Mouse (Mus musculus) midbrain, embryonic 13.5 days (tissue): ENCODE measurements around the gene Gpr39. TPM values are rescaled to one million over a fixed set of nuclear protein-coding genes. Genes with fewer than 3 reads are reported as not detected.
A peak's percentile ranks its signal among the peaks of the same experiment; 100 is the strongest.

ENCODE experiments used
- ATAC-seq: fragments of 200-750 bp; cut with Nextera tagmentation; 2 replicates; pipeline ENCODE4 v1.8.0; 2017; ENCODE audit warnings: mild to moderate bottlenecking, moderate TSS enrichment, moderate library complexity
- H3K27ac ChIP-seq: fragments of 300-500 bp; sonication (generic); 2 replicates; pipeline ENCODE4 v1.5.1; 2015; ENCODE audit warnings: inconsistent platforms, mild to moderate bottlenecking, moderate library complexity
- H3K27me3 ChIP-seq: fragments of 300-500 bp; sonication (generic); 2 replicates; pipeline ENCODE4 v1.6.1; 2015; ENCODE audit warnings: mild to moderate bottlenecking, inconsistent platforms
- H3K36me3 ChIP-seq: fragments of 300-500 bp; sonication (generic); 2 replicates; pipeline ENCODE4 v1.6.1; 2015; ENCODE audit warnings: mild to moderate bottlenecking, inconsistent platforms
- H3K4me1 ChIP-seq: fragments of 300-500 bp; sonication (generic); replicated peaks from 2 replicates; pipeline ENCODE4 v1.6.1; 2015; ENCODE audit warnings: inconsistent platforms
- H3K4me2 ChIP-seq: fragments of 300-500 bp; sonication (generic); replicated peaks from 2 replicates; pipeline ENCODE4 v1.6.1; 2015; ENCODE audit warnings: moderate library complexity, mild to moderate bottlenecking, inconsistent platforms
- H3K4me3 ChIP-seq: fragments of 300-500 bp; sonication (generic); replicated peaks from 2 replicates; pipeline ENCODE4 v1.5.1; 2015; ENCODE audit warnings: mild to moderate bottlenecking, inconsistent platforms
- H3K9ac ChIP-seq: fragments of 300-500 bp; sonication (generic); replicated peaks from 2 replicates; pipeline ENCODE4 v1.6.1; 2015; ENCODE audit warnings: mild to moderate bottlenecking, inconsistent platforms
- H3K9me3 ChIP-seq: fragments of 300-500 bp; sonication (generic); 2 replicates; pipeline ENCODE4 v1.6.1; 2016; ENCODE audit warnings: mild to moderate bottlenecking, inconsistent platforms
- WGBS: fragments of 180-500 bp; shearing (Covaris S2); methylation state at CpG from one replicate; pipeline ENCODE4 v1.1.7; 2015; 5-methylcytosine and 5-hydroxymethylcytosine counted together
- polyA plus RNA-seq: library from polyadenylated mRNA; unstranded; fragments of >200 nt; fragmentation: Nextera tagmentation; extraction: Ambion mirVana; gene quantifications from 2 replicates; pipeline ENCODE4 v1.2.1, GENCODE M21; 2015

Gene Gpr39
- polyA plus RNA-seq, 1 experiment from 2014 or later = not detected

DNA sequence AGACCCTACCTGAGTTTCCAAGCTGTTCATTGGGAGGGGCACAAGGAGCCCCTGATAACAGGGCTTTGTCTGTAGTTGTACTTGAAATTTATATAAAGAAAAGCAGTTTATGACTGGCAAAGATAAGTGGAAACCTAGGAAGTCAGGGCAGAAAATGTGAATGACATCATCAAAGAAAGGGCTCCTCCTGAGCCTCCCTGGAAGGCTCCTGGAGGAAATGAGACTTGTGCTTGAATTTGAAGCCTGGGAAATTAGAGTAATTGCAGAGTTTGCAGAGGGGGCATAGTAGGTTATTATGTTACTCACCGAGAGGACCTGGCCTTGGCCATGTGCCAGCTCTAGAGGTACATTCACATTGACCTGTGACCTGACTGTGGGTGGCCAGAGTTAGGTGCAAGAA, 160.7 kb downstream of the Gpr39 start:
- no peak overlapping the region for H3K27ac ChIP-seq
- no peak for ATAC-seq
- no peaks in the 10 kb centered on the region for H3K9me3 ChIP-seq
- H3K4me1 ChIP-seq = no peaks in the 10 kb centered on the region; the same call in 1 of the 2 replicates
- no peak overlapping the region for H3K4me2 ChIP-seq
- 54% methylated on average over 1 of the region's 1 CpGs for WGBS
- no peak overlapping the region for H3K4me3 ChIP-seq
- H3K27me3 ChIP-seq = no peaks in the 10 kb centered on the region
- H3K9ac ChIP-seq = no peak overlapping the region
- H3K36me3 ChIP-seq = no peaks in the 10 kb centered on the region

DNA sequence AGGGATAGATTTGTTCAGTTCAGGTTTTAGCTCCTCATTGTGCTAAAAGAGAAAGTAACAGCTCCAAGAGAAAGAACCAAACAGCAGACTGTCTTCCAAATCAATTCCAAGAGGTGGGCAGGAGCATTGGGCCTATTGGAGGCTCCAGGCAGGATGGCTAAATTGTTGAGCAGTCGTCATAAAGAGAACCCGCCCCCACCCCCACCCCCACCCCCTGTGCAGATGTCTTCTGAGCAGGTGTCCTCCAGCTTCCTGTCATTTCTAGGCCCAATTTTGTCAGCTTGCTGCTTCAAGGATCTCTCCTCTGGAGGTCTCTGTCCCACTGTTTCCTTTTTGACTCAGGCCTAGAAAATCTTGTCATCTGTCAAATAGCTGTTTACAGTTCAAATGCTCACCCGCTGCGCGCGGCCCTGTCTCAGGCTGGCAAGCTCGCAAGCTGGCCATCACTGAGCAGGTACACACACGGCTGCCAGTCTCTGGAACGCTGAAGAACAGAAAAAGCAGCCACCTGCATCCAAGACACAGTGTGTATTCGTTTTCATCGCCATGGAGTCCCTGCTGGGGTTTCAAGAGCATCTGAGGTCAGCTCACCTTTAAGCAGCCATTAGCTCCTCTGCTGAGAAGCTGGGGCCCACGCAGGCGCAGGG, 163.1 kb downstream of the Gpr39 start:
- no peak for ATAC-seq
- 60% methylated on average over 13 of the region's 13 CpGs for WGBS
- Histone ChIP-seq H3K27ac (no peak overlapping the region), H3K4me2 (no peak overlapping the region), H3K4me1 (no peaks in the 10 kb centered on the region; the same call in 1 of the 2 replicates), H3K9ac (no peak overlapping the region), H3K36me3 (no peaks in the 10 kb centered on the region), H3K27me3 (no peaks in the 10 kb centered on the region), H3K9me3 (no peaks in the 10 kb centered on the region), H3K4me3 (no peak overlapping the region)

DNA sequence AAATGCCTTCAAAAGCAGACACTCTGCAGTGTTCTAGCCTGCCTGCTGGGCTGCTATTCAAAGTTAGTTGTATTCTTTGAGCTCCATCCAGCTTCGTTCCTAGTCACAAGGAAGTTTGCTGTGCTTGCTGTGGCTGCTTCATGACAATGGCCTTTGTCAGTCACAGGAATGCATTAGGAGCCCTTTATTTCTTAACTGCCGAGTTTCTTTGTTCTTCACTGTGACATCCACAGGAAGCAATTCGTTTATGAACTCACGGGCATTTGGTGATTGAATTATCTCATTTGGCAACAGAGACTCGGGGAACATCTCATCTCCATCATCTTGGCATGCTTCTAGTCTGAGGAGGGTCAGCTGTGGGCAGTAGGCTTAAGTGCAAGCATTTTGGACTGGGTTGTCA, 177.9 kb downstream of the Gpr39 start:
- H3K27me3 ChIP-seq = no peaks in the 10 kb centered on the region
- H3K4me1 ChIP-seq = peaks cover 10% of the 10 kb centered on the region
- no peak overlapping the region for H3K4me2 ChIP-seq
- WGBS = 4% methylated on average over 5 of the region's 5 CpGs
- no peak overlapping the region for H3K4me3 ChIP-seq
- H3K36me3 ChIP-seq = no peaks in the 10 kb centered on the region
- no peak overlapping the region for H3K27ac ChIP-seq
- H3K9me3 ChIP-seq = no peaks in the 10 kb centered on the region
- no peak for ATAC-seq
- no peak overlapping the region for H3K9ac ChIP-seq

DNA sequence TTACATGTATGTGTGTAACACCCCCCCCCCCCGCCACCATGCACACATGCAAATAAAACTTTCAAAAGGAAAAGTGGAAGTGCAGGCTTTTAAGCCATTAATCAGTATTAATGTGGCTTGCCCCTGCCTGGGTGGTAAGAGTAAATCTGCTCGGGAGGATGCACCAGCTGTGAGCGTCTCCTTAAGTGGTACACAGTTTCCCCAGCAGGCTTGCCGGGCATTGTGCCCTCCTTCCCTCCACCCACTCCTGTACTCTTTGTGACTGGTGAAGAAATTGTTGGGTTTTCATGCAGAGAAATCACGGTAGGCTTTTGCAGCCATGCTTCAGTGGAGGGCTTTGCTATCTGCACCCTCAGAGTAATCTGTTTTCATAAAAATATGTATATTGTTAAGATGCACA, 181.8 kb downstream of the Gpr39 start:
- WGBS = 75% methylated on average over 5 of the region's 5 CpGs
- H3K36me3 ChIP-seq = no peaks in the 10 kb centered on the region

DNA sequence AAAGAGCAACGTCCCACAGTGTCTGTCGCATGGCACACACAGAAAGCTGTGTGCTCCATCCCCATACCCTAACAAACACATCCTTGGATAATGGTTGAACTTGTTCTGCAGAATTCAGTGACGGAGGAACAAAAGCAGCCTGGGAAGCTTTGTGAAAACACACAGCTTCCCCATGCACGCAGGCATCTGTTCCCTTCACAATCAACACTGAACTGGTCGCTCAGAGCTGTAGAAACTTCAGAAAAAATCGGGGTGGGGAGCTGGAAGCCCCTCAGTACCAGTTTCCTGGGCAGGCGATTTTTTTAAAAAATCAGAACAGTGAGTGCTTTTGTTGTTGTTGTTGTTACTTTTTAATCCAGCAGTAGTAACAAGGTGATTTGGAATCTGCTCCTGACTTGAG, 193.3 kb downstream of the Gpr39 start:
- Histone ChIP-seq H3K27ac (no peak overlapping the region), H3K36me3 (no peaks in the 10 kb centered on the region), H3K9me3 (no peaks in the 10 kb centered on the region), H3K4me3 (no peak overlapping the region), H3K9ac (no peak overlapping the region), H3K27me3 (no peaks in the 10 kb centered on the region), H3K4me1 (peaks cover 15% of the 10 kb centered on the region), H3K4me2 (no peak overlapping the region)
- WGBS = 18% methylated on average over 7 of the region's 7 CpGs
- ATAC-seq = no peak; the same call in 1 of the 2 replicates

More for the DNA sequence above, 181.8 kb downstream of the Gpr39 start:
- peaks cover 10% of the 10 kb centered on the region for H3K4me1 ChIP-seq
- H3K4me2 ChIP-seq = no peak overlapping the region
- H3K9ac ChIP-seq = no peak overlapping the region
- no peaks in the 10 kb centered on the region for H3K27me3 ChIP-seq
- no peak overlapping the region for H3K4me3 ChIP-seq
- H3K9me3 ChIP-seq = no peaks in the 10 kb centered on the region
- ATAC-seq = no peak
- no peak overlapping the region for H3K27ac ChIP-seq

DNA sequence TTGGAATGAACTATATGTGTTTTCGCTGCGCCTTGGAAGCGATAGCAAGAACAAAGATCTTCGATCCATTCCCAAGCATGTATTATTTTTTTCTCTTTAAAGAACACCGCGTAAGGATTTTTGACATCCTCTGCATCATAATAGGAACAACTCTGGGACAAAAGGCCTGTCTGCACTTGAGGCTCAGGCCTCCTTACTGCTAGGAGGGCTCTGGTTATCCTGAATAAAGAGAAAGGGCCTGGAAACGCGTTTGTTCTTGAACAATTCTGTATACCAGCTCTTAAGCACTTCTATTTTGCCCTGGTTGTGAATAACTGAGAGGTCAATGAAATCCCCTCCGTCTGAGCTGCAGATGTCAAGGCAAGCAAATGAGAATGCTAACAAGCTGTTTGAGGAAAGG, 216.4 kb downstream of the Gpr39 start:
- H3K4me2 ChIP-seq = no peak overlapping the region
- H3K27me3 ChIP-seq = no peaks in the 10 kb centered on the region
- peak overlapping the region; percentile 35; the same call in 1 of the 2 replicates for H3K27ac ChIP-seq
- H3K36me3 ChIP-seq = no peaks in the 10 kb centered on the region
- 21% methylated on average over 9 of the region's 9 CpGs for whole genome bisulfite sequencing
- no peak overlapping the region for H3K4me3 ChIP-seq
- peaks cover 10% of the 10 kb centered on the region for H3K4me1 ChIP-seq
- H3K9me3 ChIP-seq = no peaks in the 10 kb centered on the region
- peak; percentile 62 for ATAC-seq
- H3K9ac ChIP-seq = no peak overlapping the region

DNA sequence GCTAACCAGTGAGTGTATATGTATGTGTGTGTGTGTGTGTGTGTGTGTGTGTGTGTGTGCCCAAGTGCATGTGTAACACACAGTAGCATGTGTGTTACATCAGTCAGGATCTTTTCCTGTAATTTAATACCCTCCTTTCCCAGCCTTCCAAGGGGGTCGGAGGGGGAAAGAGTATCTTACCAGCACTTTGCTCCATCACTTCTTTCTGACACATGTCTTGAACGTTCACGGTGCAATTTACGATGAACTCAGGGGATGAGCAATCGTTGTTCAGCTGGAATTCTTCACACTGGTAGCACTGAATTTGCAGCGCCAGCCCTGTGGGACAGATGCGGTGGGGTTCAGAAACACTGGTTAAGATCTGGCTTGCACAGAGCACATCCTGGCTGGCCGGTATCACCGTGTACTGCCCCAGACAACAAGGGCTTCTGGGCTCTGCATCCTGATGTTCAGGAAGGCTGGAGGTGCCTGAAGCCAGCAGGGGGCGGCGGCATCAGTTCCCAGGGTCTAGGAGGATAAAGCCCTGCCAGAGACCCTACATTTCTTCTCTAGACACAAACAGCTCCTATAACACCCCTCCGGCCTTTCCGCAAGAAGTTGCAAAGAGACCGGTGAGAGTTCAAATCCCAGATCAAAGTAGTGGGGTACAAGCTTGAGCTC, 233.5 kb downstream of the Gpr39 start:
- ATAC-seq = peak; percentile 63
- Histone ChIP-seq H3K4me3 (peak overlapping the region; percentile 55), H3K4me1 (peaks cover 32% of the 10 kb centered on the region), H3K27me3 (peaks cover 26% of the 10 kb centered on the region), H3K4me2 (peak overlapping the region; percentile 90), H3K9me3 (no peaks in the 10 kb centered on the region), H3K27ac (no peak overlapping the region), H3K36me3 (no peaks in the 10 kb centered on the region), H3K9ac (peak overlapping the region; percentile 72; the same call in 1 of the 2 replicates)
- WGBS = 15% methylated on average over 14 of the region's 14 CpGs

DNA sequence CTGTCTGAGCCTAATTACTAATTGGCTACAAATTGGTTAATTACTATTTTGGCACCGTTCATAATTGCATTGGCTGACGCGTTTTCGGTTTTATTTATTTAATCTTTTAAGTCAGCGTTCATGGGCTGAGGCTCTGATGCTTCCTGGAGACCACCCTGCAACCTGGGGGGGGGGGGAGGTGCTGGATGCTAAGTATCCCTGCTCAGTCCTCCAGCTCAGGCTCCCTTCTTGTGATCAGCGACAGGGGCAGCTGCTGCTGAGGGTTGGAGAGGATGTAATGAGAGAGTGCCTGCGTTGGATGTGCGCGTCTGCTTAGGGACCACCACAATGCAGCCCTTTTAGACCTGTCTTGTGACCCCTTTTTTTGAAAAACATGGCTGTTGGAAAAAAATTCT, 234.1 kb downstream of the Gpr39 start:
- peak overlapping the region; percentile 72 for H3K9ac ChIP-seq
- H3K4me1 ChIP-seq = peaks cover 32% of the 10 kb centered on the region
- H3K36me3 ChIP-seq = no peaks in the 10 kb centered on the region
- peak overlapping the region; percentile 90 for H3K4me2 ChIP-seq
- peak; percentile 51 for ATAC-seq
- no peak overlapping the region for H3K27ac ChIP-seq
- H3K9me3 ChIP-seq = no peaks in the 10 kb centered on the region
- peaks cover 29% of the 10 kb centered on the region for H3K27me3 ChIP-seq
- H3K4me3 ChIP-seq = peak overlapping the region; percentile 55
- 4% methylated on average over 9 of the region's 9 CpGs for WGBS

DNA sequence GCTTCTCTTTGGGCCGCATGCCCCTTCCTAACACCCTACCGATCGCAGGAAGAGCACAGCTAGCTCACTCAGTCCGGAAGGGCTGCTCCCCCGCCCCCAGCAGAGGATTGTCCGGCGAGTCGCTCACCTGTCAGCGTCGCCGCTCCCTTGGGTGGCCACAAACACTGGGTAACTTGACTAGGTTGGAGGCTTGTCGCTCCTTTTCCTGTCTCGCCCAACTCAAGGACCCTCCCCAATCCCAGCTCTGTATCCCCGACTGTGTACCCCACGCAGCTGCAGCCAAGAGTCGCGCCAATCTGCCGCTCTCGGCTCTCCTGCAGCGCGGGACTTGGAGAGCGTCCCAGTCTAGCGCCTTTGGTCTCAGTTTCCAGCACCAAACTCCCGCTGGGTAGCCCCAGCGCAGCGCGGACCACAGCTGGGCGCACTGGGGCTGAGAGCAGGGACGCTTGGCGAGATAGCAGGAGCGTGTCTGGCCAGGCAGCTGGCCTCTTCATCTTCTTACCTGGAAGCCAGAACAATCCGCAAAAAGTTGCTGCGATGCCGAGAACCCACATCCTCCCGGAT, 234.6 kb downstream of the Gpr39 start:
- 0 out of 2 replicates have a peak overlapping the region, but pooled peaks have one; percentile 26 for H3K27ac ChIP-seq
- no peaks in the 10 kb centered on the region for H3K9me3 ChIP-seq
- H3K4me1 ChIP-seq = peaks cover 32% of the 10 kb centered on the region
- H3K27me3 ChIP-seq = peaks cover 29% of the 10 kb centered on the region
- H3K4me3 ChIP-seq = peak overlapping the region; percentile 55
- under 1% methylated on average over 35 of the region's 35 CpGs for WGBS
- H3K36me3 ChIP-seq = no peaks in the 10 kb centered on the region
- peak overlapping the region; percentile 90 for H3K4me2 ChIP-seq
- peak overlapping the region; percentile 72 for H3K9ac ChIP-seq
- peak; percentile 77 for ATAC-seq

DNA sequence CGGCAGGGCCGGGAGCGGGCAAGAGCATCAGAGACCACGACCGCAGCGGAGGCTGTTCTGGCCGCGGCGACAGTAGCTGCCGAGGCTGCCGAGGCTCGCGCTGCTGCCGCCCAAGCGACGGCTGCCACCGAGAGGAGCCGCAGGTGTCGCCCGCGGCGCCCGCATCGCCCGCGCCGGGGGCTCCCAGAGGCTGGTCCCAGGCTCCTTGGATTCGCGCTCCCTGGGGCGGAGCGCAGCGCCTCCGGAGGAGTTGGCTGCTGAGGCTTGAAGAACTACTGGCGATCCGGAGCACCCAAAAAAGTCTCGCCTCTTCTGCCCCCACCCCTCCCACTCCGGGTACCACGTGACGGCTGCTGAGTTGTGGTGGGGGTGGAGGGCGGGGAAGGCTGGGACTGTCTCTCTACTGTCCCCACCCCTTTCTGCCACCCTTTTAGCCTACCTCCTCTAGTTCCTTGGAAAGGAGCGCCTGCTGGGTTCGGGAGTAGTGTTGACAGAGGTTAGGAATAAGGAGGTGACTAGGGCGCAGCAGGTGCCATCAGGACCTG, 235.2 kb downstream of the Gpr39 start:
- Histone ChIP-seq H3K9ac (peak overlapping the region; percentile 72), H3K4me2 (peak overlapping the region; percentile 90), H3K27me3 (peaks cover 29% of the 10 kb centered on the region), H3K9me3 (no peaks in the 10 kb centered on the region), H3K4me3 (peak overlapping the region; percentile 55), H3K36me3 (no peaks in the 10 kb centered on the region), H3K4me1 (peaks cover 32% of the 10 kb centered on the region), H3K27ac (0 out of 2 replicates have a peak overlapping the region, but pooled peaks have one; percentile 26)
- WGBS = under 1% methylated on average over 42 of the region's 43 CpGs
- ATAC-seq = peak; percentile 70

DNA sequence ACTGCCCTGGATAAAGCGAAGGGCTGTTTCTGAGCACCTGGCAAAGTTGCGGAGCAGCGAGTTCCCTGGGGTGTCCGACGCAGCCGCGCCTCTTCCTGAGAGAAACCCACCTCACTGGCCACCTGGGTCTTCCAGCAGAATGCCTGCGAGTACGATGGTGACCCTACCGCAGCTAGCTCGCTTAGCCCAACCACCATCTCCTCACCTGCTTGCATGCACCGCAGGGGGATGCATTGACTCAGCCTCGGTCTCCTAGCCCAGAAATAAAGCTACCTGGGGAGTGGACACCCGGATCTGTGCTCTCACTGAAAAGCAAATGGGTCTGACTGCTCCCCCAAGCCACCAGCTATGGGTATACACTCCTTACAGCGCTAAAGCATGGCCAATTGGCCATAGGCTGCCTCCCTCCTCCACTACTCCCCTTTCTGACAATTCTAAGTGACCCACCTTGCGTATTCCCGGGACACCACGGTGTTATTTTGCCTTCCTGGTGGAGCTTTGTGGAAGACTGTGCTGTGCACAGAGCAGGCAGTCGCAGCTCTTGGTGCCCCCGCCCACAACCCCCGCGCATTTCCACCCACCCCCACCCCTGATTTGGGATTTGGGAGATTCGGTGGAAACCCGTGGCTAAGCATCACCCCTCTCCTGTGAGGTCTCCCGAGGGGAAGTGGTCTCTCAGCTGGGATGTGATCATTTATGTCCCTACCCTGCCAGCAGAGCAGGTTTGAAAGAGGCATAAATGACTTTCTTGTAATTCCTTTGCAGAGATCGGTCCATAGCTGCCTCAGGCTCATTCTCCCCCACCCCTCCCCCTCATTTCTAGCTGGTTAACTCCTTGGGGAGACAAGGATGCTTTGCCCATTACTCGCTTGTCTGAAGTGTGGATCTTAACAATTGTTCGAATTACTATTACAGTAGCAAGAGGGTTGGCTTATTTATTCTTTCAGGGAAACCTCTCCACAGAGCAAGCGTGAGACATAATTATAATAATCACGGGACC, 236.1 kb downstream of the Gpr39 start, which contains the start of gene Lypd1:
Gene Lypd1 (minus strand): TSS at position 501 of the 1,000 bp plus-strand sequence.
- Histone ChIP-seq H3K9me3 (no peaks in the 10 kb centered on the region), H3K27me3 (peaks cover 29% of the 10 kb centered on the region), H3K27ac (no peak within 1 kb of the TSS), H3K4me1 (peaks cover 32% of the 10 kb centered on the region), H3K36me3 (no peaks in the 10 kb centered on the region), H3K4me2 (peak within 1 kb of the TSS; percentile 90), H3K4me3 (peak within 1 kb of the TSS; percentile 55), H3K9ac (peak within 1 kb of the TSS; percentile 72)
- WGBS = 3% methylated on average over 30 of the region's 30 CpGs
- peak; percentile 29 for ATAC-seq
